Mouse (Mus musculus) large intestine, adult 2 months (tissue): ENCODE measurements around the gene Ermp1. TPM values are rescaled to one million over a fixed set of nuclear protein-coding genes. Genes with fewer than 3 reads are reported as not detected.
A peak's percentile ranks its signal among the peaks of the same experiment; 100 is the strongest.

ENCODE experiments used
- DNase-seq: peaks from one replicate; pipeline ENCODE4 v3.0.0-alpha.2; 2012; ENCODE audit warnings: low read depth, low spot score
- WGBS: fragments of 180-500 bp; shearing (Covaris S2); methylation state at CpG from one replicate; pipeline ENCODE4 v1.1.7; 2018; 5-methylcytosine and 5-hydroxymethylcytosine counted together
- polyA plus RNA-seq: library from polyadenylated mRNA; depleted of rRNA; stranded (reverse); fragments of >200 nt; gene quantifications from 2 replicates; pipeline ENCODE4 v1.2.3, GENCODE M21; 2012; rRNA removed

The Ermp1 gene
- 11.2 and 23.1 TPM in 2 replicates for polyA plus RNA-seq

DNA sequence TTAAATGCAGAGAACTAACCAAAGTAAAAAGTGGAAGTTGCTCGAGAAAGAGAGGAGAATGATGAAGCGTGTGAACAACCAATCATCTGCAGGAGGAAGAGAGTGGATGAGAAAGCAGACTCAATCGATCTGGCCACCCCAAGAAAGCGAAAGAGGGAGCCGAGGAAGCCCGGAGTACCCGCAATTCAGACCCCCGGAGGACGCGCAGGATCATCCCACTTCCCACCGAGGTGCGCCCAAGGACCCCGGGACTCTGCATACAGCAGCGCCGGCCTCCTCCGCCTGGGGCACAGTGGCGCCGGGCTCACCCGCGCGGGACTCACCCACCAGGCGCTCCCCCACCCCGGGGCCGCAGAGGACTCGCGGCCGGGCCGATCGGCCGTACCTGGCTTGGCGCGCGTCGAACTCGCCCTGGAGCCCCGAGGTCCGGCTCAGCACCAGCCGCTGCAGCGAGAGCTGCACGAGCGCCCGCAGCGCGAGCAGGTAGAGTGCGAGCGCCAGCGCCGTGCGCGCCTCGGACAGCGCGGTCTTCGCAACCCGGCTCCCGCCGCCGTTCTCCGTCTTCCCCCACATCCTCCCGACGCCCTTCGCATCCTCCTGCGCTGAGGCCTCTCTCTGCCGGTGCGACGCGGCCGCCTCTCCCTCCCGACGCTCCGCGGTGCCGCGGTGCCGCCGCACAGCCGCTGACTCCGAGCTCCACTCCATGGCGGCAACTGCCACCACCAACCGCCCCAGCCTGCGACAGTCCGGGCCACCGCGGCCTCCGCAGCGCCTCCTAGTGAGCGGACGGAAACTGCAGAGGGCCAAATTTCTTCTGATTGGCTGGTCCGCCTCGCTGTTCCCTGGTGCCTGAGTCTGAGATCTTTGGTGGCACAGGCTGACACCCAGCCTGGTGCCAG is at the start of gene Ermp1:
Gene Ermp1, minus strand, starts transcription at position 765 of the 899 bp plus-strand sequence.
- DNase-seq, result peak; percentile 78
- WGBS, result under 1% methylated on average over 90 of the region's 90 CpGs

GRCm38 (mm10) chr19:29697245-29697874 is 49.1 kb upstream of the Ermp1 start, which contains the start of gene Mlana:
Gene Mlana (plus strand): TSS chr19:29697824.
- no peak for DNase-seq
- 56% methylated on average over 3 of the region's 3 CpGs for WGBS

- no peak for DNase-seq
Measured at GRCm38 (mm10) chr19:29696840-29697239, 48.6 kb upstream of the Ermp1 start.

- WGBS, result 92% methylated on average over 4 of the region's 4 CpGs
- no peak for DNase-seq
Measured at GRCm38 (mm10) chr19:29696309-29696708, 48.1 kb upstream of the Ermp1 start.

GRCm38 (mm10) chr19:29695071-29695470 is 46.9 kb upstream of the Ermp1 start:
- 94% methylated on average over 10 of the region's 10 CpGs for WGBS
- DNase-seq, result no peak

GRCm38 (mm10) chr19:29683844-29684540 is 35.8 kb upstream of the Ermp1 start:
- DNase-seq, result peak; percentile 72
- 44% methylated on average over 16 of the region's 16 CpGs for WGBS

DNA sequence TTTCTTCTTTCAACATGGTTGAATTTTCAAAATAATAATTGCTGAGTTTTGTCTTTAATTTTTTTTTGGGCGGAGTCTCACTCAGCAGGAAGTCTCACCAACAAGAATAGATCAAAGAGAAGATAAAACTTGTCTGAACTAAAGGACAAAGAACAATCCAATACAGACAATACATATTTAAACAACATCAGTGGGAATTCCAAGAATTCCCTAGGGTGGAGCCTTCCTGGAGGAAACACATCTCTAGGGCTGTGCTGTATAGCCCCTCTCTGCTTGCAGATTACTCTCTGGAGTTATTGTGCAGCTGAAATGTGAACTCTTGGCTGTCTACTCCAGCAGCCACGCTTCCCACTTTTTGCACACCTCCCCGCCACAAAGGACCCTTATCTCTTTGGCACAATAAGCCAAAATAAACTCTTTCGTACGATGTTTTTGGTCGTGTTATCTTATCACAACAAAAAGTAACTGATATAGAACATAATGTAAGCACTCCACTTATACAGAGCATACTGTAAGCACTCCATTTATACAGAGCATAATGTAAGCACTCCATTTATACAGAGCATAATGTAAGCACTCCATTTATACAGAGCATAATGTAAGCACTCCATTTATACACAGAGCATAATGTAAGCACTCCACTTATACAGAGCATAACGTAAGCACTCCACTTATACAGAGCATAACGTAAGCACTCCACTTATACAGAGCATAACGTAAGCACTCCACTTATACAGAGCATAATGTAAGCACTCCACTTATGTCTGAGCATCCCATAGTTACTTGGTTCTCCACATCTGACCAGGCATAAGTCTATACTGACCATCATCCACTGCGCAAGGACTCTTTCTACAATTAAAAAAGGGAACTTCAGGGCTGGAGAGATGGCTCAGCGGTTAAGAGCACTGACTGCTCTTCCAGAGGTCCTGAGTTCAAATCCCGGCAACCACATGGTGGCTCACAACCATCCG is 32.3 kb upstream of the Ermp1 start:
- no peak for DNase-seq
- WGBS, result 62% methylated on average over 13 of the region's 13 CpGs

GRCm38 (mm10) chr19:29678181-29678778 is 30.1 kb upstream of the Ermp1 start:
- WGBS, result 69% methylated on average over 6 of the region's 6 CpGs
- DNase-seq, result no peak

- DNase-seq, result peak; percentile 57
- WGBS, result 29% methylated on average over 10 of the region's 10 CpGs
Measured at GRCm38 (mm10) chr19:29676479-29677193, 28.4 kb upstream of the Ermp1 start.

- DNase-seq, result peak; percentile 61
- 18% methylated on average over 9 of the region's 9 CpGs for WGBS
Measured at GRCm38 (mm10) chr19:29675562-29676078, 27.4 kb upstream of the Ermp1 start.

- DNase-seq, result no peak
- 70% methylated on average over 7 of the region's 7 CpGs for WGBS
Measured at GRCm38 (mm10) chr19:29674946-29675345, 26.7 kb upstream of the Ermp1 start.

DNA sequence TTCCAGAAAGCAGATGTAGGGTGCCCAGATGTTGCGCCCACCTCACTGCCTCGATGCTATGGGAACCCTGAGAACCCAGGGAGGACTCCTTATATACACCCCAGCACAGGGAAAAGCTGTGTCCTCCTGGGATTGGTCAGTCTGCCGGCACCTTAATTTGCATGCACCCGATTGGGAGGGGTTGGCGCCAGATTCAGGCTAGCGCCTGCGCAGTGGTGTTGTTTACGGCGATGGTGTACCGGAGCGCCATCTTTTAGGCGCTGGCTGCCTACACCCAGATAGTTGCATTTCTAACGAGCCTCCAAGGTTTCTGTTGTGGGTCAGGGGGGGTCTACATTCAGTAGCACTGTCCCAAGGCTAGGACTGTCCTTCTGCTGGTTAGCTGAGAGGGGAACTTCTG is 24.4 kb upstream of the Ermp1 start:
- 95% methylated on average over 13 of the region's 13 CpGs for WGBS
- no peak for DNase-seq

DNA sequence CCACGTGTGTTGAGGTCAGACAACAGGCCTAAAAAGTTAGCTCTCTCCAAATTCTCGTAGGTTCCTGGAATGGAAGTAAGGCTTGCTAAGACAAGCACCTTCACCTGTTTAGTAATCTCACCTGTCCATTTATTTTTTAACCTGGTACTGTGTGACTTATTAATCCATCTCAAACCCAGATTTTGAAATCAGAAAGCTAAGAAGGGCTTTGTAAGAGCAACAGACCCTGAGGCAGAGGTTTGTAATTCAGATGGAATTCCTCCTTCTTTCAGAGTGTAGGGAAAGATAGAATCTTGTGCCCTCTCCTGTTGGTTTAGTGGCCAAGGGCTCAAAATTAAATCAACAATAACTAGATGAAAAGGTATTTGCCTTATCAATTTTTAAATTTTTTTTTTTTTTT is 22.9 kb upstream of the Ermp1 start:
- WGBS, result 88% methylated on average over 2 of the region's 2 CpGs
- DNase-seq, result no peak

- DNase-seq, result no peak
- WGBS, result 79% methylated on average over 6 of the region's 6 CpGs
Measured at GRCm38 (mm10) chr19:29670247-29670646, 22.0 kb upstream of the Ermp1 start.

DNA sequence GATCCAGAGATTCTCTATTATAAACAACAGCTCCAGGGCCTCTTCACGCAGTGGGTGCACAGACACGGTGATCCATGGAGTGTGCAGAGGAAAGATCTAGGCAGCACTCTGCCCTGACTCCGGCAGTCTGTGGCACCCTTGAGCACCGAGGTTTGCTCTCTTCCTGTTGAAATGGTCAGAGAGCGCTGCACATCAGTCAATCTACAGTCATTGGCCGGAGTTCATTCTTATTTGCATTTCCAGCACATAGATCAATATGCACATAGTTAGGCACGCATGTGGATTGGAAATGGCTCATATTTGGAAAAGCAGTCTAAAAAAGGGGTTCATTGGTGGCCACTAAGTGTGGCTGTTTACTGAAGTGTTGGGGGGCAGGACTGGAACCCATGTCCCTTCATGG is 19.9 kb upstream of the Ermp1 start:
- DNase-seq, result no peak
- WGBS, result 88% methylated on average over 7 of the region's 7 CpGs

GRCm38 (mm10) chr19:29666965-29667594 is 18.9 kb upstream of the Ermp1 start:
- WGBS, result 43% methylated on average over 5 of the region's 5 CpGs
- no peak for DNase-seq

- DNase-seq, result no peak
- 38% methylated on average over 4 of the region's 4 CpGs for WGBS
Measured at GRCm38 (mm10) chr19:29666164-29666563, 17.9 kb upstream of the Ermp1 start.

- WGBS, result 79% methylated on average over 5 of the region's 5 CpGs
- no peak for DNase-seq
Measured at GRCm38 (mm10) chr19:29664934-29665333, 16.7 kb upstream of the Ermp1 start.
